Mouse (Mus musculus) frontal cortex, postnatal 36 days (tissue): ENCODE measurements around the gene Ptges3l.
A peak's percentile ranks its signal among the peaks of the same experiment; 100 is the strongest.
"Not testable (repeated sequence)": the region's sequence is repeated elsewhere in the genome, so short reads cannot be mapped to it uniquely, and the experiment has no call there.

Experiments used
- DNase-seq, 2 experiments: peaks; one replicate each; pipeline ENCODE4 v3.0.0; 2022; ENCODE audit warnings: low spot score in 2 of 2

Ptges3l gene

DNA sequence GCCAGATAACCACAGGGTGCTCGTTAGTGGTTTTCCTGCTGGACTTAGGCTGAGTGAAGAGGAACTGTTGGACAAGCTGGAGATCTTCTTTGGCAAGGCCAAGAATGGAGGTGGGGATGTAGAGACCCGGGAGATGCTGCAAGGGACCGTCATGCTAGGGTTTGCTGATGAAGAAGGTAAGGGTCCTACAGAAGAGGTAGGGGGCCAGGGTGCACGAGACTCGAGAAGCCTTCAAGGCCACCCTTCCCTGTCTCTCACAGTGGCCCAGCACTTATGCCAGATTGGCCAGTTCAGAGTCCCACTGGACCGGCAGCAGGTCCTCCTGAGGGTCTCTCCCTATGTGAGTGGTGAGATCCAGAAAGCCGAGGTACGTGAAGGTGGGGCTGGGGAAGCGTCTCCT is 32.5 kb upstream of the Ptges3l start:
- no peak for DNase-seq

- no peak for DNase-seq
Observed at GRCm38 (mm10) chr11:101455627-101456026, 30.5 kb upstream of the Ptges3l start.

GRCm38 (mm10) chr11:101454702-101455101 is 29.6 kb upstream of the Ptges3l start:
- DNase-seq, result no peak

GRCm38 (mm10) chr11:101452093-101452774 is 27.1 kb upstream of the Ptges3l start:
- no peak for DNase-seq

DNA sequence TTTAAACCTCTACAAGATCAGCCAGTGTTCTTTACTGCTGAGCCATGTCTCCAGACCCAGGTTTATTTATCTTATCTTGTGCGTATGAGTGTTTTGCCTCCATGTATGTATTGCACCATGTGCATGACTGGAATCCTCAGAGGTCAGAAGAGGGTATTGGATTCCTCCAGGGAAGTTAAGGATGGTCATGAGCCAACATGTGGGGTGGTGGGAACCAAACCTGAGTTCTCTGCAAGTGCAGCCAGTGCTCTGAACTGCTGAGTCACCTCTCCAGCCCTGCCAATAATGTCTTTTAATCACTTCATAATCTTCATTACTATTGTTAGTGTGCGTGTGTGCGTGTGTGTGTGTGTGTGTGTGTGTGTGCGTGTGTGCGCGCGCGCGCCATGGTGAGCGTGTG is 26.4 kb upstream of the Ptges3l start:
- DNase-seq, result no peak

- DNase-seq, result no peak
Observed at GRCm38 (mm10) chr11:101450394-101450793, 25.3 kb upstream of the Ptges3l start.

GRCm38 (mm10) chr11:101449596-101449995 is 24.5 kb upstream of the Ptges3l start:
- DNase-seq, result not testable (repeated sequence)

DNA sequence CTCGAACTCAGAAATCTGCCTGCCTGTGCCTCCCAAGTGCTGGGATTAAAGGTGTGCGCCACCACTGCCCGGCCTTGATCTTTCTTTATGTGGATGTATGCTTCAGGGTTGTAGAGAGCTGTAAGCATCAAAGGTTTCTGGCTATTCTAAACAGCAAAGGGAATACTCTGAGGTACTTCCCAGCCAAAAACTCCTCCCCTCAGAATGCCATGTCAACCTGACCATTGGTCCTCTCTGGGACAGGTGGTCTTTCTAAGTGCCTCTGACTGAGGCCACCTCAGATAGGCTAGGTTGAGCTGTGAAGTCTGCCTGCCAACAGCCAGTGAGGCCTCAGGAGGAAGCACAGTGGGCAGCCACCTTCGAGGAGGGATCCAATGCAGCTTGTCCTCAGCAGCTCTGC is 23.8 kb upstream of the Ptges3l start:
- DNase-seq, result no peak

- no peak for DNase-seq
Observed at GRCm38 (mm10) chr11:101448274-101448746, 23.2 kb upstream of the Ptges3l start, which contains the start of gene Ifi35. TSS of gene Ifi35 (plus strand) at chr11:101448407.

DNA sequence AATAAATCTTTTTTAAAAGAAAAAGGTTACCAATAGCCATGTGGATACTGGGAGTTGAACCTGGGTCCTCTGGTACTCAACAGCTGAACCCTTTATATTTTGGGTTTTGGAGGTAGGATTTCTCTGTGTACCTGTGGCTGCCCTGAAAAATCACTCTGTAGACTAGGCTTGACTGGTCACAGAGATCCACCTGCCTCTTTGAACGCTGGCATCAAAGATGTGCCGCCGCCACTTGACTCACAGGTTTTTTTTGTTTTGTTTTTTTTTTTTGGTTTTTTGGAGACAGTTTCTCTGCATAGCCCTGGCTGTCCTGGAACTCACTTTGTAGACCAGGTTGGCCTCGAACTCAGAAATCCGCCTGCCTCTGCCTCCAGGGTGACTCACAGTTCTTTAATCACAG is 22.7 kb upstream of the Ptges3l start:
- DNase-seq, result no peak

GRCm38 (mm10) chr11:101446860-101447259 is 21.7 kb upstream of the Ptges3l start:
- not testable (repeated sequence) for DNase-seq

DNA sequence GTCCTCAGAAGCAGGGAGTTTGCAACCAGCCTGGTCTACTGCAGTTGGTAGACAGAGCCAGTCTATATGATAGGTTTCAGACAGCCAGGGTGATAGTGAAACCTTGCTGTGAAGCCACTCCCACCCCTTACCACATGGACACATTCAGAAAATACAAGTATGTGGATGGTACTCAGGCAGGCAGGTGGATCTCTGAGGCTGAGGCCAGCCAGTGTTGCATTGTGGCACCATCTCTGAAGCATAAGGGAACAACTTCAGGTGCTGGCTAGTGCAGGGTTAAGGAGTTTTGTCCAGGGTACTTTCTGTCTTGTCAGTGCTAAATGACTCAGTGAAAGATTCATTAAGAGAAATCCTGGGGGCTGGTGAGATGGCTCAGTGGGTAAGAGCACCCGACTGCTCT is 21.2 kb upstream of the Ptges3l start:
- DNase-seq, result no peak

GRCm38 (mm10) chr11:101442760-101443159 is 17.6 kb upstream of the Ptges3l start:
- DNase-seq, result no peak

DNA sequence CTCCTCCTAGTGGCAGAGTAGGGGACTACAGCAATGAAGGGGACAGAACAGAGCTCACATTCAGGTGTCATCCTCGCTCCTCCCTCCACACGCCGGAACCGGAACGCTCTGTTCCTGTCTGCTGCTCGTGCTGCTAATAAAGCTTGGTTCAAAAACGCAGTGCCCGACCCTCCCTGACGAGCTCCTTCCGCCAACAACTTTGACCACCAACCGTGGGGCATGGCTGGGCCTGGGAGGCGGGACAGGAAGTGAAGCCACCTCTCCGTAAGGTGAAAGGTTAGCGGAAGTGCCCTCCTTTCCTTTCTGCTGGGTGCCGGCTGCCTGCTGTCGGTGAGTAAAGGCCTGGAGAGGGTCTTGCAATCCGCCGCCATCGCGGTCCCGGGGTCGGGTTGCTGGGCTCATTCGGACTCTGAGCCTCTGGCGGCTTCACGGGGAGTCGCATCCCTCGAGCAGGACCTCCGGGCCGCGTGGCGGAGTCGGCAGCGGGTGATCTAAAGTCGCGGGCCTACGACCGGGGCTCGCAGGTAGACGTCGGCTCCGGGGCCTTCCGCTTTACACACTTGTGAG is 17.1 kb upstream of the Ptges3l start, which contains the start of gene Rpl27:
Rpl27 (plus strand) TSS at position 172 of the 567 bp plus-strand sequence.
- DNase-seq, result peak; percentile 95 to 97

- DNase-seq, result not testable (repeated sequence)
Observed at GRCm38 (mm10) chr11:101441450-101442126, 16.5 kb upstream of the Ptges3l start.

DNA sequence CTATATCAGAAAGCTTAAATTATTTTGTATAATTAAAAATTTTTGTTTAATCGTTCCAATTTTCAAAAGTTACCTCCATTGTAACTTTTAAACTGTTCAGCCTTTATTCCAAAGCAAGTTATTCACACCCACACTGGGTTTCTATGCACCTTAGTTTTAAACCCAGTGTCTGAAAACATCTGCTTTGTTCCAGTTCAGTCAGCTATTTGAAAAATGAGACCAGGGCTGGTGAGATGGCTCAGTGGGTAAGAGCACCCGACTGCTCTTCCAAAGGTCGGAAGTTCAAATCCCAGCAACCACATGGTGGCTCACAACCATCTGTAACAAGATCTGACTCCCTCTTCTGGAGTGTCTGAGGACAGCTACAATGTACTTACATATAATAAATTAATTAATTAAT is 12.9 kb upstream of the Ptges3l start:
- not testable (repeated sequence) for DNase-seq

- DNase-seq, result no peak
Observed at GRCm38 (mm10) chr11:101436916-101437315, 11.8 kb upstream of the Ptges3l start.

DNA sequence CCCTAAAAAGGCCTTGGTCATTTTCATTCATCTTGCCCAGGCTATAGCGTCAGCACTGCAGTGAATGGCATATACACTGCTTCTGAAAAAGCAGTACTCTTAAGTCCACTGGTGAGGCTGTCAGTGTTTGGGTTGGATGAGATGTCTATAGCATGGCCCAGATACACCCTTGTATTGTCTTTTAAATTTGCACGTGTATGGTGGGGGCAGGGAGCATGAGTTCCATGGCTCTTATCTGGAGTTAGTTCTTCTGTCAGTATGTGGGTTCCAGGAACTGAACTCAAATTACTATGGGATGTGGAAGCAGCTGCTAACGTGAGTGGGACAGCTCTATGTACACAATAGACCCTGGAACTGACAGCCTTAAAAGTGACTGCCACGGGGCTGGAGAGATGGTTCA is 10.7 kb upstream of the Ptges3l start:
- no peak for DNase-seq

- DNase-seq, result no peak
Observed at GRCm38 (mm10) chr11:101433396-101433795, 8.3 kb upstream of the Ptges3l start.

GRCm38 (mm10) chr11:101431327-101431726 is 6.2 kb upstream of the Ptges3l start:
- no peak for DNase-seq

- DNase-seq, result no peak
Observed at GRCm38 (mm10) chr11:101426165-101426564, 1.0 kb upstream of the Ptges3l start.

DNA sequence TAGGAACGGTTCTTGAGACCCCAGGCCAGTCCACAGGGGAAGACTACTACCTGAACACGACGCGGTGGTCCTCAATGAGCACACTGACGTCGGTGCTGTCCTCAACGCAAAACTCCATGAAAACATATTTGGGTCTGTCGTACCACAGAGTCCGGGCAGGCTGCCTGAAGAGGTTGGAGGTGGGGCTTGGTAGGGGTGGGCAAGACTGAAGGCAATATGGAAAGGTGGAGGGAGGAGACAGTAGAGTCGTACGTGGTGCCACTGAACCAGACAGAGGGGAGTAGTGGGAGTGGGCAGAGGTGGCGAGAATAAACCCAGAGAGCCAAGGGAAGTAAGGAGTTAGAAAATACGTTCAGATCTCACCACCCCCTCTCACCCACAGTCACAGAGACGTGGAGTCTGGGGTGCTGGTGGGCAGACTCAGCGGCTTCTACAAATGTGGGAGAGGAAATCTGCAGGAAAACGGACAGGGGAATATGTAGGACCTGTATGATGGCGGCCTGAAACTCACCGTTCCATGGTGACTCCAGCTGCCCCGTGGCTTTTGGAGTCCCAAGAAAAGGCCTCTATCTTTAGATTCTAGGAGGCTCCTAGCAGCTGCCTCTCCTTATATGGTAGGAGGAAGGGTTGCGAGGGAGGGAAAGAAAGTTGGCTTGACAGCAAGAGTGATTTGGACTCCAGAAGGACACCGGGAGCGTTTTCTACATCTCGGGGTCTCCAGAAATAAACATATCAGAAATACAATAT is 855 bp downstream of the Ptges3l start, which contains the start of gene Gm27029:
Gm27029 (minus strand) TSS at position 692 of the 747 bp plus-strand sequence.
- no peak for DNase-seq
